Mouse (Mus musculus) ES-Bruce4 (cell line): ENCODE data around the gene Ipo9. TPM values are rescaled to one million over a fixed set of nuclear protein-coding genes. Genes with fewer than 3 reads are reported as not detected.
A peak's percentile ranks its signal among the peaks of the same experiment; 100 is the strongest.

ENCODE experiments used
- H3K27ac ChIP-seq: 2 replicates; pipeline ENCODE4 v1.5.1; 2012; ENCODE audit warnings: low read length, inconsistent platforms; ENCODE audit not compliant: insufficient read depth
- H3K27me3 ChIP-seq: 2 replicates; pipeline ENCODE4 v1.6.1; 2012; ENCODE audit warnings: mild to moderate bottlenecking, low read length, inconsistent platforms; ENCODE audit not compliant: control insufficient read depth, poor library complexity, insufficient read depth, severe bottlenecking
- H3K36me3 ChIP-seq: 2 replicates; pipeline ENCODE4 v1.6.1; 2012; ENCODE audit warnings: inconsistent platforms, mild to moderate bottlenecking, low read length, moderate library complexity; ENCODE audit not compliant: control insufficient read depth, poor library complexity, insufficient read depth, severe bottlenecking
- H3K4me1 ChIP-seq: one replicate; pipeline ENCODE4 v1.8.1; 2011; ENCODE audit warnings: low read length; ENCODE audit not compliant: control insufficient read depth, insufficient read depth
- H3K4me3 ChIP-seq: 2 replicates; pipeline ENCODE4 v1.5.1; 2011; ENCODE audit warnings: low read depth, mild to moderate bottlenecking, low read length
- H3K9ac ChIP-seq: 2 replicates; pipeline ENCODE4 v1.6.1; 2012; ENCODE audit warnings: low read depth, mild to moderate bottlenecking, inconsistent platforms; ENCODE audit not compliant: poor library complexity, severe bottlenecking
- H3K9me3 ChIP-seq: replicated peaks from 2 replicates; pipeline ENCODE4 v1.6.1; 2012; ENCODE audit warnings: mild to moderate bottlenecking, low read length, inconsistent platforms; ENCODE audit not compliant: control insufficient read depth, poor library complexity, insufficient read depth, severe bottlenecking
- CTCF ChIP-seq: IDR thresholded peaks from one replicate; pipeline ENCODE4 v1.8.1; 2011; ENCODE audit warnings: low read depth, low read length
- EP300 ChIP-seq: IDR thresholded peaks from 2 replicates; pipeline ENCODE4 v1.6.1; 2011; ENCODE audit warnings: low read depth, low read length; ENCODE audit not compliant: insufficient read depth
- POLR2A ChIP-seq: IDR thresholded peaks from one replicate; pipeline ENCODE4 v1.8.1; 2011; ENCODE audit warnings: low read length; ENCODE audit not compliant: insufficient read depth
- polyA plus RNA-seq: library from polyadenylated mRNA; stranded (reverse); fragments of >200 nt; gene quantifications from 2 replicates; pipeline ENCODE4 v1.2.4, GENCODE M21; 2011; ENCODE audit warnings: low read depth; ENCODE audit not compliant: missing spikeins, insufficient read depth, insufficient read length

Gene Ipo9
- polyA plus RNA-seq, 1 experiment, result 123 TPM

- TF ChIP-seq POLR2A (no peak), EP300 (no peak), CTCF (no peak)
These were observed 30.2 kb upstream of the Ipo9 start for GRCm38 (mm10) chr1:135460521-135460920.

DNA sequence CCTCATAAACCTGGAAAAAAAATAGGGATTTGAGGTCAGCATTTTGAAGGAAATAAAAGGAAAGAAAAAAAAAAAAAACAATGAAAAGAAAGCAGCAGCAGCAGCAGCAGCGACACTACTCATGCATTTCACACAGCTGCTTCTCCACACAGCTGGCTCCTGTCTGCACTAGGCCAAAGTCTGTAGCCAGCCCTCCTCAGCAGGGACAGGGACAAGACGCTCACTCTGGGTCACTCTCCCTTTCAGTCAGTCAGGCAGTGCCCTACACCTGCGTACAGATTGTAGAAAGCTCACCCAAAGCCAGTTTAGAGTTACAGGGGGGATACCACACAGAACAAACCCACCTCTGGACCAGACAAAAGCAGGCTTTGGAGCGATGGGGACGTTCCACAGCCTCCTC lies 27.6 kb upstream of the Ipo9 start:
- no peak overlapping the region for H3K9ac ChIP-seq
- no peak overlapping the region for H3K27ac ChIP-seq
- peaks cover 10% of the 10 kb centered on the region for H3K36me3 ChIP-seq
- H3K9me3 ChIP-seq, result no peaks in the 10 kb centered on the region
- no peaks in the 10 kb centered on the region for H3K27me3 ChIP-seq
- no peaks in the 10 kb centered on the region for H3K4me1 ChIP-seq
- H3K4me3 ChIP-seq, result no peak overlapping the region
- TF ChIP-seq EP300 (no peak), POLR2A (no peak), CTCF (no peak)

More at GRCm38 (mm10) chr1:135460521-135460920, 30.2 kb upstream of the Ipo9 start:
- H3K9ac ChIP-seq, result no peak overlapping the region
- H3K27ac ChIP-seq, result no peak overlapping the region
- H3K27me3 ChIP-seq, result no peaks in the 10 kb centered on the region
- no peaks in the 10 kb centered on the region for H3K4me1 ChIP-seq
- peaks cover 4% of the 10 kb centered on the region; the same call in 1 of the 2 replicates for H3K36me3 ChIP-seq
- H3K9me3 ChIP-seq, result no peaks in the 10 kb centered on the region
- H3K4me3 ChIP-seq, result no peak overlapping the region

DNA sequence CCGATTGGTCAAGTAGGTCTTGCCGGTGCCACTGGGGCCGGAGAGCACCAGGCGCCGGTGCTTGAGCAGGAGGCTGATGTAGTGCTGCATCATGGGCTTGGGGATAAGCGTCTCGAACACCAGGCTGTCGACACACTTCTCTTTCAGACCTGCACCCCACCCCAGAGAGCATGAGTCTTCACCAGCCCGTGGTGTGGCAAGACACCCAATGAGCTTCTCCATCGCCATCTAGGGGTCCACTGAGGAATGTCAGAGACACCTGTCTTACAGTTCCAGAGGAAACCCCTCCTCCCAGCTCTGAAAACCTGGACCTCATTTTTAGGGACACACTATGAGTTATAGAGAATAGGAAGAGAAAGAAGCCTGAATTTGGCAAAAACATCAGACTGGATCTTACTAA lies 22.0 kb upstream of the Ipo9 start:
- H3K4me1 ChIP-seq, result no peaks in the 10 kb centered on the region
- H3K9ac ChIP-seq, result no peak overlapping the region
- H3K27ac ChIP-seq, result no peak overlapping the region
- peaks cover 10% of the 10 kb centered on the region for H3K36me3 ChIP-seq
- TF ChIP-seq EP300 (no peak), POLR2A (no peak), CTCF (peak; percentile 60)
- H3K27me3 ChIP-seq, result no peaks in the 10 kb centered on the region
- H3K4me3 ChIP-seq, result no peak overlapping the region
- H3K9me3 ChIP-seq, result no peaks in the 10 kb centered on the region

- Histone ChIP-seq H3K36me3 (peaks cover 10% of the 10 kb centered on the region), H3K27ac (no peak overlapping the region), H3K9ac (no peak overlapping the region), H3K27me3 (no peaks in the 10 kb centered on the region), H3K4me1 (no peaks in the 10 kb centered on the region), H3K9me3 (no peaks in the 10 kb centered on the region), H3K4me3 (no peak overlapping the region)
- no peak for TF ChIP-seq POLR2A
- TF ChIP-seq CTCF, result no peak
- no peak for TF ChIP-seq EP300
These were observed 21.1 kb upstream of the Ipo9 start for GRCm38 (mm10) chr1:135451419-135451818.

GRCm38 (mm10) chr1:135449876-135450275 lies 19.6 kb upstream of the Ipo9 start:
- H3K27ac ChIP-seq, result no peak overlapping the region

GRCm38 (mm10) chr1:135448940-135449339 lies 18.6 kb upstream of the Ipo9 start:
- no peaks in the 10 kb centered on the region for H3K27me3 ChIP-seq
- peaks cover 4% of the 10 kb centered on the region; the same call in 1 of the 2 replicates for H3K36me3 ChIP-seq
- H3K4me3 ChIP-seq, result no peak overlapping the region
- no peak overlapping the region for H3K27ac ChIP-seq
- H3K4me1 ChIP-seq, result no peaks in the 10 kb centered on the region
- no peaks in the 10 kb centered on the region for H3K9me3 ChIP-seq
- no peak overlapping the region for H3K9ac ChIP-seq
- TF ChIP-seq EP300 (no peak), POLR2A (no peak), CTCF (no peak)

More at GRCm38 (mm10) chr1:135449876-135450275, 19.6 kb upstream of the Ipo9 start:
- Histone ChIP-seq H3K9me3 (no peaks in the 10 kb centered on the region), H3K4me3 (no peak overlapping the region), H3K36me3 (peaks cover 10% of the 10 kb centered on the region), H3K9ac (no peak overlapping the region), H3K4me1 (no peaks in the 10 kb centered on the region), H3K27me3 (no peaks in the 10 kb centered on the region)
- no peak for TF ChIP-seq POLR2A
- TF ChIP-seq CTCF, result no peak
- TF ChIP-seq EP300, result no peak
